Mouse (Mus musculus): ENCODE results near the gene Ifna6. TPM values are rescaled to one million over a fixed set of nuclear protein-coding genes. Genes with fewer than 3 reads are reported as not detected.
A peak's percentile ranks its signal among the peaks of the same experiment; 100 is the strongest.

Ifna6 gene
- total RNA-seq, 2 experiments from 2014 or later: not detected

DNA sequence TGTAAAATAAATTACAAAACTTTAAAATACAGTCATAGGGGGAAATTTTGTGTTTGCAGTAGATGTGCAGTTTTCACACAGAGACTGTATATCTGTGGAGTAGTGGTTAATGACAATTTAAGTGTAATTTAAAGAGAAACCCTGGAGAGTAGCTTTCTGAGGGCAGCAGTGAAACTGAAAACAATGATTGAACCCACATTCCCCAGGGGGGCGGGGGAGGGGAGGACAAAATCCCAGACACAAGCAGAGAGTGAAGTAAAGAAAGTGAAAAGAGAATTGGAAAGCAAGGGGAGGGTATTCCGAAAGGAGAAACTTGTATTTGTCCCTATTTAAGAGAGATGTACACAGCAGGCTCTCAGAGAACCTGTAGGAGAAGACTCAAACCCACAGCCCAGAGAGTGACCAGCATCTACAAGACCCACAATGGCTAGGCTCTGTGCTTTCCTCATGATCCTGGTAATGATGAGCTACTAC lies 14.3 kb downstream of the Ifna6 start, which contains the start of gene Ifna4:
Gene Ifna4 (plus strand): TSS at position 424 of the 474 bp plus-strand sequence.
- intact Hi-C loops (cut with DNase I): no loop called here
- DNase-seq: no peak

DNA sequence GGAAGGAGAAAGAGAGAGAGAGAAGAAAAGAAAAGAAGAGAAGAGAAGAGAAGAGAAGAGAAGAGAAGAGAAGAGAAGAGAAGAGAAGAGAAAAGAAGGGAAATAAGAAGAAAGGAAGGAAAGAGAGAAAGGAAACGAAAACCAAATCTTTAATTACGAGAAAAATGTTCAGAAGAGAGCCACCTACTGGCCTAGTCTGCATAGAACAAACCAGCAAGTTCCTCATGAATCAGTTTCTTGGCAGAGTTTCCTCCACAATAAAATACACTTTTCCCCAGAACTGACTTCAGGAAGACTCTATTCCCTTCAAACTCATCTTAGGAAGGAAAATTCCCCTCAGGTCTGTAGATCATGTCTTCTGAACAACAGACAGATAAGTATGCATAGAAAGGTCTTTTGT lies 18.1 kb downstream of the Ifna6 start:
- intact Hi-C loops (cut with DNase I): no loop called here
- no peak for DNase-seq

DNA sequence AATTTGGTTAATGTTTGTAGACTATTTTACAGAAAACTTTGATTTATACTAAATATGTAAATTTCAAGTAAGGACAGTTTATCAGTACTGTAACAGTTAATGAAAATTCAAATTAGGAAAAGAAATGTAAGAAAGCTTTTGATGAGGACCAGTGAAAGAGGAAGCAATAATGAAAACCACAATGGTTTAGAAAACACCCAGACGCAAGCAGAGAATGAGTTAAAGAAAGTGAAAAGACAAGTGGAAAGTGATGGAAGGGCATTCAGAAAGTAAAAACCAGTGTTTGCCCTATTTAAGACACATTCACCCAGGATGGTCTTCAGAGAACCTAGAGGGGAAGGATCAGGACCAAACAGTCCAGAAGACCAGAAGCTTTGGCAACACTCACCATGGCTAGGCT lies 22.5 kb downstream of the Ifna6 start, which contains the start of gene Ifna1:
Gene Ifna1 (plus strand): TSS at position 390 of the 400 bp plus-strand sequence.
- intact Hi-C loops (cut with DNase I): no loop called here
- no peak for DNase-seq

DNA sequence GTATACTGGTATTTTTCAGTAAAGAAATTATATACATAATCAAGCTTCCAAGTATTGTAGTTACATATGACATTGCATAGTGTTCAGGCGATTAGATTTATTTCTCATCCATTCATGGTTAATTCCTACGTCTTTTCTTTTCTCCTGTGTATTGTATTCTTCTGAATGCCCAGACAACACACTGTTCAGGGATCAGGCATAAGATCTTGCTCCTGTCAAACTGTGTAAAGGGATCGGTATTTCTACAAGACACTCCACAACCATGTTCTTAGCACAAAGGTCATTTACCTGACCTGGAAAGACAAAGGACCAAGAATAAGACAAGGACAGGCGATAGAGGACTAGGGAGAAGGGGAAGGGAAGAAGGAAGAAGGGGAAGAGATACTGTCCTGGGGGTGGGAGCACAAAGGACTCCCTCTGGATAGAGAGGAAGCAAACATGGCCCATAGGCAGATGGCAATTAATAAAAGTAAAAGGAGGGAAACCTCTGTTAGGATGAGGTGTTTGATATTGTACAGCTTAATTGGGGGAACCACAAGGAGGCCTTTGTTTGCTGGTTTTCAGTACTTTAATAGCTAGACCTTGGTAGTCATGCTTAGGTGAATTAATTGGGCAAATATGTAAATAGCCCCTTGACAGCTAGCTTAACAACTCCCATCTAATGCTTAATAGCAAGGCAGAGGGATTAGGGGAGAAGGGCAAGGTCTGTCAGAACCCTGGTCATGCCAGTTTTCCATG lies 24.0 kb downstream of the Ifna6 start:
- no peak for DNase-seq
- intact Hi-C loops (cut with DNase I): no loop called here

DNA sequence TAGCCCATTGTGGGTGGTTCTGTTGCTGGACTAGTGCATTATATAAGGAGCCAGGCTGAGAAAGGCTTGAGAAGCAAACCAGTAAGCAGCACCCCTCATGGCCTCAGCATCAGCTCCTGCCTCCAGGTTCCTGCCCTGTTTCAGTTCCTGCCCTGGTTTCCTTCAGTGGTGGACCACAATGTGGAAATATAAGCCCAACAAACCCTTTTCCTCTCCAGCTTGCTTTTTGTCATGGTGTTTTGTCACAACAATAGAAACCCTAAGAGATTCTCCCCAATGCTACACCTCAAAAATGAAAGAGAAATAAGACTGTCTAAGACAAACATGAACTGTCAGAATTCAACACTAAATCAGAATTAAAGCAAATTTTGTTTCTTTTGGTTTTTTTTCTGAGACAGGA lies 32.0 kb downstream of the Ifna6 start:
- intact Hi-C loops (cut with DNase I): no loop called here
- no peak for DNase-seq

DNA sequence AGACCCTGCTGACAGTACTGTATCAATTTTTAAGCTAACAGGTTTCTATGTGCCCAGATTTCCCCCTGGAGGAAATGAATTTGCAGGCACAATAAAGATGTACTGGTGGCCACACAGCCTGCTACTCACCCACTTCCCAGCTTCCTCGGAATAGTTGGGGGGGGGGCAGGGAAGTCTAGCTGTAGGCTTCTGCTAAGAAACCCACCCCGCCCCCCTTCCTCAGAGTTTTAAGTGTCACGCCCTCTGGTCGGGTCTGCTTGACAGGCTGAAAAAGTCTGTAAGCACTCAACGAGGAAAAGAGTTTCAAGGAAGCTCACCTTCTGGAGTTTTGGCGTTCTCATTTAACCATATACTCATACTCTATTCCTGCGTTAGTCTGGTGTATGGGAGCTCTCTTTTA lies 36.1 kb downstream of the Ifna6 start:
- intact Hi-C loops (cut with DNase I): no loop called here
- DNase-seq: no peak

DNA sequence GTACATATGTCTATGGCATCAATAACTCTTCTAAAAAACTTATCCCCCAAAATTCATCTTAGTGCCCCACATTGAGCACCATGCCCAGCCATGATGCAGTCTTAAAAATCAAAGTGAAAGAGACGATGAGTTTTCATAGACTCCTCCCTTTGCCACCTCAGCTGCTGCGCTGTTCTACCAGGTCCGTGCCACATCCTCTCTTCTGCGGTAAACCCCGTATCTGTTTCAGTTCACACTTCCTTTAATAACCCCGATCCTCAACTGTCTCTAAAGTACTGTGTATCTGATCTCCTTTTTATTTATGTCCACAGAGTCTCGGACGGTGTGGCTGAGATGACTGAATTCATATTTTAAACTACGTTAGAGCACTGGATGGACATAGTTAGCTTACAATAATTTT lies 37.4 kb downstream of the Ifna6 start:
- intact Hi-C loops (cut with DNase I): no loop called here
- DNase-seq: no peak

DNA sequence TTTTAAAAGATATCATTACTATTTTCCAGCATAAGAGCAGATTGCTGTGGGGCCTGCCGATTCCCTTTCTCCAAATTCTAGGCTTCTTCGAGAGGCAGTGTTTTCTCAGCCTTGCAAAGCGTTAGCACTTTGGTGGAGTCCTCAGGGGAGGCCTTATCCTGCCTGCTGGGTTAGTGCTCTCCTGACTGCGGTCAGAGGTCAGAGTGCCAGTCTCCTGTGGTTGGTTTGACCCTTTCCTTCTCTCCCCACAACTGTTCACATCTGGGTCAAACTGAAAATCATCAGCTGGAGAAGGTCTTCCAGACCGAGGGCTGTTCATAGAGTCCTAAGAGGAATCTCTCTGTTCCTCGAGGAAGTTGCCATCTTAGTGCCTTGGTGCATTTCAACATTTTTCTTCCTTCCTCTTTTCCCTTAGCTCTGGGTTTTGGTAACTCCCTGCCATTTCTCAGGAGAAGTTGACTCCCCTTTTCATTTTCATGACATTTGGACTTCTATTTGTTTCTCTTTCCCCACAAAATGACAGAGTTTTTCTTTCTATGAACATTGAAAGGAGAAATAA lies 37.9 kb downstream of the Ifna6 start:
- intact Hi-C loops (cut with DNase I): no loop called here

DNA sequence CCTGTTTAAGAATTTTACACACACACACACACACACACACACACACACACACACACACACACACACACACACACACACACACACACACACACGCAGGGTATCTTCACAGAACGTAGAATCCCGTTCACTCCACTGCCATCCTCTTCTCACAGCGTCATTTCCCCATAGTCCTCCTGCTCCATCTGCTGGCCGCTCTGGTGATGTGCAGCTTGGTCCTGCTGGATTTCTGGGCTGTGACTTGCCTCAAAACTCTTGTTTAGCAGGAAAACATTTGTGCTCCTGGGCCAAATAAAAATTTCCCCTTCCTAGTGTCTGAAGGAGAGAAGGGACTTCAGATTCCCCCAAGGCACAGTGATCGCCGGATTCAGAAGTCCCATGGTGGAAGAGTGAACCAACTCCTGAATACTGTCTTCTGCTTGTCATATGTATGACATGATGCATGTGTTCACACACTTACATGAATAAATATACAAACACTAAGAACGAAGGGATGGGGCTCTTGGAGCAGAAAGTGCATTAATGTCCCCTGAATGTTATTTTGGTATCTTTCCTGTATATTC lies 40.2 kb downstream of the Ifna6 start:
- intact Hi-C loops (cut with DNase I): no loop called here
- peak; percentile 74 to 79 for DNase-seq

More for the DNA sequence above, 37.9 kb downstream of the Ifna6 start:
- DNase-seq: no peak

DNA sequence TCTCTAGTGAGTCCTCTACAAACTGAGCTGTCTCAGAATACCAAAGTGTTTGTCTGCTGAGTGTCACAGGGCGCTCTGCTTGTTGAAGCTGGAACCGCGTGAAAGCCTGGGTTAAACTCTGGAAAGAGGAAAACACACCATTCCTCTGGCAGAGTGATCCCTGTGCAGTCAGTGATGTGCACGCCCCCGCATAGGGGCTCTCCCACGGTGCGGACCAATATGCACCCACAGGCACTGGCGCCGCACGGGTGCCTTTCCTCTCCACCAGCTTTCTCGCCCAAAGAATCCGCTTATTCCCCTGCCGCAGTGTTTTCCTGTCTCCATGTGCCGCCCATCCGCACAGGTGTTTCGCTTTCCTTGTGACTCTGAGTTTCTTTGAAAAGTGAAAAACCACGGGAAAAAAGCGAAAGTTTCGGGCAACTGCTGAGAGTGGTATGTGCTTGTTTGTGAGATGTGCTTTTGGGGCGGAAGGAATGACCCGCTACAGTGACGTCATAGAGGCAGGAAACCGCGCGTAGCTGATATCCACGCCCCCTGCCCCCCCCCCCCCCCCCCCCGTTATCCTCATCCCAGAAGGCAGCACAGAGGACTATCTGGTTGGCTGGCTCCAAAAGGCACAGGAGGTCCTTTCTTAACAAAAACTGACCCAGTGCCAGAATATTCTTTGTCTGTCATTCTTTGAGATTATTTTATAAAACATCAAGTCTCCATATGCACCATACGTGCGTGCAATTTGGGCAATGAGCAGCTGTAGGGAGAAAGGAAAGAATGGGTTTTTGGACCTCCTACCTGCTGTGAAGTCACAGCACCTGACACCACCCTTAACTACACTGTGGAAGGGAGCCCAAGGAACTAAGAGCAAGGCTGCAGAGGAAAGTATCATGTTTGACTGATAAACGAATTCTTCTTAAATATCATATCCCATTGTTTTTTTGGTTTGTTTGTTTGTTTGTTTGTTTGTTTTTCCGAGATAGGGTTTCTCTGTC lies 41.0 kb downstream of the Ifna6 start:
- peak; percentile 27 for DNase-seq
- intact Hi-C loops (cut with DNase I): no loop called here

DNA sequence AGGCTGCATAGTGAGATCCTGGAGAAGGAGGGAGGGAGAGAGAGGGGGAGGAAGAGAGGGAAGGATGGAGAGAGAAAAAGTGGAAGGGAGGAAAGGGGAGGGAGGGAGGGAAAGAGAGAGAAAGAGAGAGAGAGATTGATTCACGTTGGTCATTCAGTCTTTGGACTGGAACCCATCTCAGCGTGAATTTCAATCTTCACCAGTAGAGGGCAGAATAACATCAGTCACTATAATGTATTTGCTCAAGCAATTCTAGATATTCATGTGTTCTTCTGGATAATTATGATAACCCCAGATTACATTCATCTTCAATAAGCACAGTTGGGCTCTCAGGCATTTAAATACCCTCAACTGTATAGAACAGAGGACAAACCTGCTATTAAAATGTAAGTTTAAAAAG lies 45.5 kb downstream of the Ifna6 start:
- DNase-seq: peak in 1 of 2 experiments; percentile 12
- intact Hi-C loops (cut with DNase I): loop anchor here (1.0 to 5.0 kb wide), 3 partner anchors 65 to 650 kb away; no protein-coding TSS in a partner anchor

DNA sequence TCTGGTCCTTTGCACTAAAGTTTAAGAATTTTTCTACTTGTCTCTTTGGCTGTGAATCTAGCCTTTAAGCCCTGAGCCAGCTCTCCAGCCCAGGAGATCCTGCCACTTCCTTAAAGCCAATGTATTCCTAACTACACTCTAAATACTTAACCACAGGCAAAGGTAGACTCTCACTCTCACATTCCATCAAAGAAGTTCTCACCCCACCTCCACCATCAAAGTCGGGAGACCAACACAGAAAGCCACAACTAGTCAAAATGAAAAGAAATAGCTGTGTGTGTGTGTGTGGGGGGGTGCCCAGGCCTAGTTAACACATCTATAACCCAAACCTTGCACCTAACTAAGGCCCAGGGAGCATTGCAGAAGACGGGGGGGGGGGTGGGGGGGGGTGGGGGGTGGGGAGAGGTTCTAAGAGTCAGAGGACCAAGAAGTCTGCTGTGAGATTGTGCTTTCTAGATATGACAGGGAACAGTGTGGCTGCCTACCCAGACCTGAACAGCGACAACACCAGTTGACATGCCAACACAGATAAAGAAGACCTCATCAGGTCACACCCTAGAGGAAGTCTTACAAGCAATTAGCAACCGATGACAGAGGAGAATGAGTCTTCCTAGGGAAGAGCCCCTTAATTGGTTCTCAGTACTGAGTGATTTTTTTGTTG lies 48.3 kb downstream of the Ifna6 start:
- DNase-seq: no peak
- intact Hi-C loops (cut with DNase I): no loop called here

DNA sequence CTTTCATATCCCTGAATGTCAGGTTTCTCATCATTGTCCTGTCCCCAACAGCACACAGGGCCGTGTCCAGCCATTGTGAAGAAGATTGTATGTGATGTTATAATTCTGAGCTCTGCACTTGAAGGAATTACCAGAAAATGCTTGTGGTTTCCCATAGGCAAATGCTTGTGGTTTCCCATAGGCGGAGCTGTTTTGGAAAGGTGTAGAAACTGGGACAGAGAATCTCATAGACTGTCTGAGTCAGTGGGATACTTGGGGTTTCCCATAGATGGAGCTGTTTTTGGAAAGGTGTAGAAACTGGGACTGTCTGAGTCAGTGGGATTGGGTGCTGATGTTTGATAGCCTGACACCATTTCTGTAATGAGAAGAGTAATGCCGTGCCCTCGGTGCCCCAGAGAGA lies 49.3 kb downstream of the Ifna6 start:
- DNase-seq: no peak
- intact Hi-C loops (cut with DNase I): no loop called here

Other genes starting within 250 kb of the Ifna6 start
- not detected for gene Ifna9, start 235.0 kb upstream of the Ifna6 start, total RNA-seq (2021)
- not detected for gene Ifna12, start 224.0 kb upstream of the Ifna6 start, total RNA-seq (2021)
- gene C87499, start 193.0 kb upstream of the Ifna6 start, total RNA-seq (2021): not detected
- not detected for gene Ifna13, start 183.0 kb upstream of the Ifna6 start, total RNA-seq (2021)
- not detected for gene Ifna16, start 150.5 kb upstream of the Ifna6 start, total RNA-seq (2021)
- not detected for gene Ifna2, start 143.5 kb upstream of the Ifna6 start, total RNA-seq (2021)
- not detected for gene Ifnab, start 136.1 kb upstream of the Ifna6 start, total RNA-seq (2021)
- under 1 TPM; 0.39 to 0.43 TPM for gene Gm26566, start 105.6 kb upstream of the Ifna6 start, total RNA-seq (2021)
- gene Klhl9, start 105.0 kb upstream of the Ifna6 start, total RNA-seq (2021): 10 to 100 TPM; 69.3 to 71.1 TPM
- gene Gm13271, start 72.5 kb upstream of the Ifna6 start, total RNA-seq (2021): not detected
- gene Gm13283, start 67.3 kb upstream of the Ifna6 start, total RNA-seq (2021): not detected
- not detected for gene Gm13290, start 53.6 kb upstream of the Ifna6 start, total RNA-seq (2021)
- not detected for gene Gm13289, start 50.5 kb upstream of the Ifna6 start, total RNA-seq (2021)
- gene Gm13272, start 47.6 kb upstream of the Ifna6 start, total RNA-seq (2021): not detected
- not detected for gene Ifnz, start 45.3 kb upstream of the Ifna6 start, total RNA-seq (2021)
- gene Gm13276, start 41.7 kb upstream of the Ifna6 start, total RNA-seq (2021): not detected
- not detected for gene Gm13277, start 38.8 kb upstream of the Ifna6 start, total RNA-seq (2021)
- gene Gm13278, start 35.9 kb upstream of the Ifna6 start, total RNA-seq (2021): not detected
- not detected for gene Gm13275, start 32.9 kb upstream of the Ifna6 start, total RNA-seq (2021)
- gene Gm13279, start 30.0 kb upstream of the Ifna6 start, total RNA-seq (2021): not detected
- under 1 TPM; 0.19 TPM for gene Gm13285, start 27.8 kb upstream of the Ifna6 start, total RNA-seq (2021)
- gene Gm13287, start 24.2 kb upstream of the Ifna6 start, total RNA-seq (2021): not detected
- gene Gm13288, start 21.9 kb upstream of the Ifna6 start, total RNA-seq (2021): not detected
- not detected for gene Ifna7, start 11.2 kb upstream of the Ifna6 start, total RNA-seq (2021)
- gene Ifna11, start 7.5 kb upstream of the Ifna6 start, total RNA-seq (2021): not detected
- gene Ifna5, start 8.1 kb downstream of the Ifna6 start, total RNA-seq (2021): not detected
- not detected for gene Ifna4, start 14.4 kb downstream of the Ifna6 start, total RNA-seq (2021)
- gene Ifna1, start 22.7 kb downstream of the Ifna6 start, total RNA-seq (2021): not detected
- gene Ifne, start 52.8 kb downstream of the Ifna6 start, total RNA-seq (2021): not detected